Mouse (Mus musculus) embryonic facial prominence, embryonic 15.5 days (tissue): ENCODE data around the gene Pde10a. TPM values are rescaled to one million over a fixed set of nuclear protein-coding genes. Genes with fewer than 3 reads are reported as not detected.

ENCODE experiments used
- ATAC-seq: fragments of 200-750 bp; cut with Nextera tagmentation; 2 replicates; pipeline ENCODE4 v1.8.0; 2017; ENCODE audit warnings: low read depth, moderate TSS enrichment; ENCODE audit not compliant: insufficient number of reproducible peaks, low FRiP score, low TSS enrichment
- H3K27ac ChIP-seq: fragments of 300-500 bp; sonication (generic); replicated peaks from 2 replicates; pipeline ENCODE4 v1.5.1; 2015; ENCODE audit warnings: mild to moderate bottlenecking, inconsistent platforms
- H3K27me3 ChIP-seq: fragments of 300-500 bp; sonication (generic); 2 replicates; pipeline ENCODE4 v1.6.1; 2015; ENCODE audit warnings: inconsistent platforms
- H3K36me3 ChIP-seq: fragments of 300-500 bp; sonication (generic); 2 replicates; pipeline ENCODE4 v1.6.1; 2015; ENCODE audit warnings: mild to moderate bottlenecking, inconsistent platforms
- H3K4me1 ChIP-seq: fragments of 300-500 bp; sonication (generic); 2 replicates; pipeline ENCODE4 v1.6.1; 2015; ENCODE audit warnings: inconsistent platforms
- H3K4me2 ChIP-seq: fragments of 300-500 bp; sonication (generic); replicated peaks from 2 replicates; pipeline ENCODE4 v1.6.1; 2015; ENCODE audit warnings: mild to moderate bottlenecking, inconsistent platforms
- H3K4me3 ChIP-seq: fragments of 300-500 bp; sonication (generic); replicated peaks from 2 replicates; pipeline ENCODE4 v1.5.1; 2015; ENCODE audit warnings: mild to moderate bottlenecking, inconsistent platforms
- H3K9ac ChIP-seq: fragments of 300-500 bp; sonication (generic); 2 replicates; pipeline ENCODE4 v1.6.1; 2015; ENCODE audit warnings: inconsistent platforms
- H3K9me3 ChIP-seq: fragments of 300-500 bp; sonication (generic); replicated peaks from 2 replicates; pipeline ENCODE4 v1.6.1; 2016; ENCODE audit warnings: inconsistent platforms
- WGBS: fragments of 180-500 bp; shearing (Covaris S2); methylation state at CpG from one replicate; pipeline ENCODE4 v1.1.7; 2015; 5-methylcytosine and 5-hydroxymethylcytosine counted together
- polyA plus RNA-seq: library from polyadenylated mRNA; unstranded; fragments of >200 nt; fragmentation: Nextera tagmentation; extraction: Ambion mirVana; gene quantifications from 2 replicates; pipeline ENCODE4 v1.2.1, GENCODE M21; 2015

Pde10a gene
- polyA plus RNA-seq, 1 experiment from 2014 or later: 3.0 TPM

- Histone ChIP-seq H3K27me3 (no peaks in the 10 kb centered on the region), H3K4me1 (peaks cover 19% of the 10 kb centered on the region), H3K9ac (no peak overlapping the region), H3K9me3 (no peaks in the 10 kb centered on the region), H3K4me3 (peak overlapping the region; percentile 16; the same call in 1 of the 2 replicates), H3K4me2 (peak overlapping the region; percentile 39), H3K36me3 (no peaks in the 10 kb centered on the region), H3K27ac (no peak overlapping the region)
- peak; percentile 72 for ATAC-seq
- WGBS: 32% methylated on average over 22 of the region's 22 CpGs
Measured at GRCm38 (mm10) chr17:8856430-8857371, 331.5 kb downstream of the Pde10a start.

- Histone ChIP-seq H3K9ac (no peak overlapping the region), H3K27ac (peak overlapping the region; percentile 58), H3K4me2 (peak overlapping the region; percentile 30), H3K4me1 (peaks cover 19% of the 10 kb centered on the region), H3K27me3 (no peaks in the 10 kb centered on the region), H3K9me3 (no peaks in the 10 kb centered on the region), H3K36me3 (no peaks in the 10 kb centered on the region), H3K4me3 (0 out of 2 replicates have a peak overlapping the region, but pooled peaks have one; percentile 9)
- no peak for ATAC-seq
- 49% methylated on average over 23 of the region's 23 CpGs for WGBS
Measured at GRCm38 (mm10) chr17:8858636-8859421, 333.7 kb downstream of the Pde10a start.

DNA sequence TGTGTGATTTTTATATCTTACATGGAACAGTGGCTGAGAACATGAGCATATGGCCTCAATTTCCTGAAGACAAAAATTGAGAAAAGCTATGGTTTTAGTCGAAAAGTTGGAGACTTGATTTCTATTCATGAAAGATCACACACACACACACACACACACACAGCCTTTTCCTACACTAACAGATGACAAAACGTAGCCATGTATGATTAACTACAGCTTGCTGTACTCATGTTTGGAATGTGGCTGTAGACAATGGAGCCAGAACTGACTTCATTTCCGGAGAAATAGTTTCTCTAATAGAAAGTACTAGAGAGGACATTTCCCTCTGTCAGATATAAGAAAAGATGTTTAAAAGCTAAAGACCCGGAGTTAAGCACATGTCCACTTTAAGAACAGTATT lies 334.3 kb downstream of the Pde10a start:
- Histone ChIP-seq H3K9ac (no peak overlapping the region), H3K36me3 (no peaks in the 10 kb centered on the region), H3K27ac (peak overlapping the region; percentile 58), H3K4me1 (peaks cover 19% of the 10 kb centered on the region), H3K9me3 (no peaks in the 10 kb centered on the region), H3K27me3 (no peaks in the 10 kb centered on the region), H3K4me2 (peak overlapping the region; percentile 30), H3K4me3 (no peak overlapping the region)
- ATAC-seq: no peak
- WGBS: 34% methylated on average over 4 of the region's 4 CpGs

- no peak for ATAC-seq
- Histone ChIP-seq H3K4me2 (no peak overlapping the region), H3K9me3 (no peaks in the 10 kb centered on the region), H3K27ac (no peak overlapping the region), H3K4me1 (peaks cover 8% of the 10 kb centered on the region; the same call in 1 of the 2 replicates), H3K27me3 (no peaks in the 10 kb centered on the region), H3K4me3 (no peak overlapping the region), H3K9ac (no peak overlapping the region), H3K36me3 (no peaks in the 10 kb centered on the region)
- 76% methylated on average over 8 of the region's 8 CpGs for WGBS
Measured at GRCm38 (mm10) chr17:8864638-8865497, 339.7 kb downstream of the Pde10a start.

DNA sequence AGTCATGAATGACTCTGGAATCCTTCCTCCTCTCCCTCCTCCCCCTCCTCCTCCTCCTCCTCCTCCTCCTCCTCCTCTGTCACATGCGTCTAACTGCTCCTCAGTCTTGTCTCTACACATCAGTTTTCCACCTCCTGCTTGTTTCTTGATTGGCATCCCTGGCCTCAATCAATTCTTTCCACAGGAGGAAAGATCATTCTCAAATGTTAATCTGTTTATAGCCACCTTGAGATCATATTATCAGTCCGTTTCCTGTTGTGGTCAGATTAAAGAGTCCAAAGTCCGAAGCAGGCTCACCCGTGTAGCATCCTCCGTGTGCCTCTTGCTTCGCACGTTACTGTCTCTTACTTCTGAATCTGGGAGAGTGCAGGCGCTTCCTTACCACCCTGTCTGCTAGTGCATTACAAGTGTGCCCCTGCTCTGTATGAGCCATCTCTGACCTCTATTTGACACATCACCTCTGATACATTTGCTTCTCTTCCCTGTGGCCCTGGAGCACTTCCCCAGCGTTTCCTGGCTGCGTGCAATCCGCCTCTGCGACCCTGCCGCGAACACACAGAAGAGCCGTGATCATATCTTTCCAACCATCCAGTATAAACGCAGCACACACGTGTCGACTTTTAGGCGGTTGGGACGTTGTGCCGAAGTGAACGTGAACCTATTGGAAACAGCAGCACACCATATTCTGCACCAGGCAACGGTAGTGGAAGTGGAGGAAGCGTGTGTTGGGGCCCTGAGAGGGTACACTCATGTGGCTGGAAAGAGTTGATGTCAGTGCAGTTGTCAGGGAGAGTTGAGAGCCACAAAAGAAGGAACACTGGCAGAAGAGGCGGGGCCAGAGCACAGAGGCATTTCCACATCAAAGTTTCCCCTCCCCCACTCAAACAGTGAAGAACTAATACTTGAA lies 342.4 kb downstream of the Pde10a start:
- Histone ChIP-seq H3K4me1 (peaks cover 11% of the 10 kb centered on the region; the same call in 1 of the 2 replicates), H3K36me3 (no peaks in the 10 kb centered on the region), H3K4me3 (no peak overlapping the region), H3K9me3 (no peaks in the 10 kb centered on the region), H3K27me3 (no peaks in the 10 kb centered on the region), H3K4me2 (no peak overlapping the region), H3K9ac (no peak overlapping the region), H3K27ac (no peak overlapping the region)
- WGBS: 65% methylated on average over 25 of the region's 25 CpGs
- ATAC-seq: no peak

DNA sequence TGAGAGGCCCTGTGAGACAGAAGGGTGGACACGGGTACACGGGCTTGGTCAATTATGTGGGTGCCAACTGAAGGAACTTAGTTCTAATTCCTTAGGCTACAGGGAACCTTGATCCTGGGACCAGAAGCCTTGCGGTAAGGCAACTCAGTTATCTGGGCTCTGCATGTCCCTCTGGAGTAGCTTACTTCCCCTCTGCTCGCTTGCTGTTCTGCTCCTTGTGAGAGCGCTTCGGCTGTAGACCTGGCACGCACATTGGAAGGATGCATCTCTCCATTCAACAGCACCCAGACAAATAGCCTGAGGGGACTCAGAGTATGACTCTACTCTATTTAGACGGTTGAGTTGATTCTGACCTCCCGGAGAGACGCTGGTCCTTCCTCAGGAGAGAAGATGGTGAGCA lies 344.1 kb downstream of the Pde10a start:
- Histone ChIP-seq H3K27ac (no peak overlapping the region), H3K9ac (no peak overlapping the region), H3K9me3 (no peaks in the 10 kb centered on the region), H3K36me3 (no peaks in the 10 kb centered on the region), H3K4me3 (no peak overlapping the region), H3K27me3 (no peaks in the 10 kb centered on the region), H3K4me1 (peaks cover 11% of the 10 kb centered on the region; the same call in 1 of the 2 replicates), H3K4me2 (no peak overlapping the region)
- ATAC-seq: no peak
- WGBS: 85% methylated on average over 10 of the region's 10 CpGs

GRCm38 (mm10) chr17:8870848-8871247 lies 345.7 kb downstream of the Pde10a start:
- Histone ChIP-seq H3K4me3 (no peak overlapping the region), H3K9ac (no peak overlapping the region), H3K27ac (no peak overlapping the region), H3K9me3 (no peaks in the 10 kb centered on the region), H3K27me3 (no peaks in the 10 kb centered on the region), H3K4me2 (no peak overlapping the region), H3K36me3 (no peaks in the 10 kb centered on the region), H3K4me1 (peaks cover 11% of the 10 kb centered on the region; the same call in 1 of the 2 replicates)
- no peak for ATAC-seq
- WGBS: 58% methylated on average over 7 of the region's 7 CpGs

DNA sequence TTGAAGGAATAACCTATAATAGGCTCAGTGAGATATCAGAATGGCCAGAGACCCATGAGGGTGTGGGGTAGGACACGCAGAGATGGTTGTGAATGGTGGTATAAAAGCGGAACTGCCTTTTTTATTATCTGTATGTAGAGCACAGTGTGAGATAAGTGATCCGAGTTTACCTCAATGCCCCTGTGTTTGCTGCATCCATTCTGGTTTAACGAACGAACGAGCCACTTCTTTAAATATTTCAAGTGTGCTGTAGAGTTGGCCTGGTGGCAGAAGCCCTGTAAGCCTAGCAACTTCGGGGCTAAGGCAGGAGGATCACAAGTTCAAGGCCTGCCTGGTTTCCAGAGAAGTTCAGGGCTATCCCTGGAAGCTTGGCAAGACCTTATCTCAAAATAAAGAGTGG lies 346.2 kb downstream of the Pde10a start:
- H3K4me3 ChIP-seq: no peak overlapping the region
- WGBS: 85% methylated on average over 7 of the region's 7 CpGs
- no peak for ATAC-seq
- H3K4me1 ChIP-seq: peaks cover 11% of the 10 kb centered on the region; the same call in 1 of the 2 replicates
- no peaks in the 10 kb centered on the region for H3K9me3 ChIP-seq
- H3K27me3 ChIP-seq: no peaks in the 10 kb centered on the region
- H3K9ac ChIP-seq: no peak overlapping the region
- H3K36me3 ChIP-seq: no peaks in the 10 kb centered on the region
- no peak overlapping the region for H3K27ac ChIP-seq
- H3K4me2 ChIP-seq: no peak overlapping the region

GRCm38 (mm10) chr17:8871997-8872593 lies 346.9 kb downstream of the Pde10a start:
- Histone ChIP-seq H3K4me1 (peaks cover 11% of the 10 kb centered on the region; the same call in 1 of the 2 replicates), H3K4me3 (no peak overlapping the region), H3K36me3 (no peaks in the 10 kb centered on the region), H3K4me2 (no peak overlapping the region), H3K27me3 (no peaks in the 10 kb centered on the region), H3K9ac (no peak overlapping the region), H3K27ac (no peak overlapping the region), H3K9me3 (no peaks in the 10 kb centered on the region)
- no peak for ATAC-seq
- WGBS: 43% methylated on average over 12 of the region's 12 CpGs

DNA sequence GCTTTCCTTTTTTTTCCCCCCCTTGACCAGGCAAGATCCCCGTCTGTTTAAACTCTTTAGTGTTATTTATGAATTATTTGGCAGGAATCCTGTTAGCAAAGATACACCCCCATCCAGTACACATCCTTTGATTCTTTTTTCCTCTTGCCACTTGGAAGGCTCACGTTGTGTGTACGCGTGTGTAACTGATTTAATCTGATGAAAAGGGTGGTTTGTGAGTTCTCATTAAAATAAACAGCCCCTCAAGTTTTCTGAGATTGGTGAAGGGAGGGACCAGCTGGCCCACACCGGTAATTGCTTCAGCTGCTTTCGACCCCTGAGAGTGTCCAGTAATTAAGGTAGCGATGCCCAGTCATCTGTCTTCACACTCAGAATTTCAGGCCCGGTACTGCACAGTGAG lies 347.4 kb downstream of the Pde10a start:
- no peaks in the 10 kb centered on the region for H3K9me3 ChIP-seq
- no peak overlapping the region for H3K4me2 ChIP-seq
- H3K27me3 ChIP-seq: no peaks in the 10 kb centered on the region
- ATAC-seq: no peak
- H3K4me1 ChIP-seq: peaks cover 9% of the 10 kb centered on the region; the same call in 1 of the 2 replicates
- H3K9ac ChIP-seq: no peak overlapping the region
- no peaks in the 10 kb centered on the region for H3K36me3 ChIP-seq
- H3K27ac ChIP-seq: no peak overlapping the region
- H3K4me3 ChIP-seq: no peak overlapping the region
- WGBS: 60% methylated on average over 8 of the region's 8 CpGs
